Mouse (Mus musculus): ENCODE data around the gene Sstr5.

- TF ChIP-seq CTCF (IDR thresholded peaks at IDR 0.05; ENCODE audit: low read depth, low read length) = no peak
- TF ChIP-seq POLR2A (IDR thresholded peaks at IDR 0.05; ENCODE audit: extremely low read depth, insufficient read depth, low read length) = no peak
Measured at GRCm38 (mm10) chr17:25454272-25454671, 42.8 kb downstream of the Sstr5 start, which contains the start of gene Tekt4.

Data from liver, adult 2 months (tissue).